Mouse (Mus musculus) mammary gland, adult 2 months (tissue): Measurements from ENCODE around the gene Slc25a4. TPM values are rescaled to one million over a fixed set of nuclear protein-coding genes. Genes with fewer than 3 reads are reported as not detected.

Source experiments
- polyA plus RNA-seq: library from polyadenylated mRNA; depleted of rRNA; stranded (reverse); fragments of >200 nt; gene quantifications from 2 replicates; pipeline ENCODE4 v1.2.3, GENCODE M21; 2012; ENCODE audit warnings: low replicate concordance; rRNA removed

Slc25a4 gene
- polyA plus RNA-seq: 292 and 804 TPM in 2 replicates

DNA sequence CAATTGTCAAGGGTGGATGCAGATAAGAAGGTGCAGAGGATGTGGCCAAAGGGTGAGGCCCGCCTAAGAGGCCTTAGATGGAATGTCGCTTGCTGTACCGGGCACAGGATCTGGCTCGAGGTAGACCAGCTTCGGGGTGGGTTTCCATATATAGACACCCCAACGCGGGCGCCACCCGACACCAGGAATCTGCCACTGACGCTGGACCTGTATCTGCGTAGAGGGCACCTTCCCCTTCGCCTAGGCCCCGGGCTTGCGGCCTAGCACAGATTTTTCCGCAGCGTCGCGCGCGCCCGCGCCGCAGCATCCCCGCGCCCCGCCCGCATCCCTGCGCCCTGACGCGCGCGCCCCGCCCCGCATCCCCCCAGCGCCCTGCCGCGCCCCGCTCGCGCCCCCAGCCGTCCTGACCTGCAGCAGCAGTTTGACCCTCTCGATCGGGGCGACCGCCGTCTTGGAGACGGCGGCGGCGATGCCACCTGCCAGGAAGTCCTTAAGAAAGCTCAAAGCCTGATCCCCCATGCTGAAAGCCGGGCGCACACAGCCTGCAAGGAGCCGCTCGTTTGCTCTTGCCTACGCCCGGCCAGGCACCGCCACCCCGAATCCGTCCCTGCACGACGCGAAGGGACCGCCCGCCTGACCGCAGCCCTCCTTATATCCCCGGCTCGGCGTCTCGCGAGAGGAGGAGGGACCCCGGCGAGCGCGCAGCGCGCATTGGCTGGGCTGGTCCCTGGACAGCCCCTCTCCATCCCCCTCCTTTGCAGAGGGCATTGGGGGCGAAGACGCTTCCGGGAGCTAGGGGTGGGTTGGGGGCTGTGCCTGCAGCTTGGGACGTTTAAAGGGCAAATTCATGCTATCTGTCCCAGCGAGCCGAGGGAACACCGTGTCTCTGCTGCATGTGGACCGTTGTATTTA lies at the start of gene Slc25a4:
TSS of gene Slc25a4 (minus strand) at position 881 of the 912 bp plus-strand sequence.

Other genes starting within 250 kb of the Slc25a4 start
- gene 1700029J07Rik, start 236.0 kb downstream of the Slc25a4 start, polyA plus RNA-seq: 0.26 and 0.66 TPM in 2 replicates
- gene Ufsp2, start 235.8 kb downstream of the Slc25a4 start, polyA plus RNA-seq: 6.6 and 21.7 TPM in 2 replicates
- 0.04 and 1.5 TPM in 2 replicates for gene Lrp2bp, start 212.0 kb downstream of the Slc25a4 start, polyA plus RNA-seq
- gene Ankrd37, start 205.6 kb downstream of the Slc25a4 start, polyA plus RNA-seq: 1.8 and 2.9 TPM in 2 replicates
- gene Cfap97, start 59.5 kb downstream of the Slc25a4 start, polyA plus RNA-seq: 3.2 and 7.5 TPM in 2 replicates
- 3.1 and 3.3 TPM in 2 replicates for gene Snx25, start 59.1 kb downstream of the Slc25a4 start, polyA plus RNA-seq
- 0.49 TPM in 1 of 2 replicates, not detected in the other for gene Helt, start 83.4 kb upstream of the Slc25a4 start, polyA plus RNA-seq